Mouse (Mus musculus): ENCODE data around the gene Bmp8b.

GRCm38 (mm10) chr4:123121286-123121685 lies 16.3 kb downstream of the Bmp8b start:
- TF ChIP-seq CTCF (IDR thresholded peaks at IDR 0.05; ENCODE audit: insufficient read depth, low read length) (no peak), POLR2A (IDR thresholded peaks at IDR 0.05; ENCODE audit: borderline replicate concordance, extremely low read depth, low read depth, low read length) (no peak)
